Mouse (Mus musculus): ENCODE results near the gene Tef.

Tef gene

DNA sequence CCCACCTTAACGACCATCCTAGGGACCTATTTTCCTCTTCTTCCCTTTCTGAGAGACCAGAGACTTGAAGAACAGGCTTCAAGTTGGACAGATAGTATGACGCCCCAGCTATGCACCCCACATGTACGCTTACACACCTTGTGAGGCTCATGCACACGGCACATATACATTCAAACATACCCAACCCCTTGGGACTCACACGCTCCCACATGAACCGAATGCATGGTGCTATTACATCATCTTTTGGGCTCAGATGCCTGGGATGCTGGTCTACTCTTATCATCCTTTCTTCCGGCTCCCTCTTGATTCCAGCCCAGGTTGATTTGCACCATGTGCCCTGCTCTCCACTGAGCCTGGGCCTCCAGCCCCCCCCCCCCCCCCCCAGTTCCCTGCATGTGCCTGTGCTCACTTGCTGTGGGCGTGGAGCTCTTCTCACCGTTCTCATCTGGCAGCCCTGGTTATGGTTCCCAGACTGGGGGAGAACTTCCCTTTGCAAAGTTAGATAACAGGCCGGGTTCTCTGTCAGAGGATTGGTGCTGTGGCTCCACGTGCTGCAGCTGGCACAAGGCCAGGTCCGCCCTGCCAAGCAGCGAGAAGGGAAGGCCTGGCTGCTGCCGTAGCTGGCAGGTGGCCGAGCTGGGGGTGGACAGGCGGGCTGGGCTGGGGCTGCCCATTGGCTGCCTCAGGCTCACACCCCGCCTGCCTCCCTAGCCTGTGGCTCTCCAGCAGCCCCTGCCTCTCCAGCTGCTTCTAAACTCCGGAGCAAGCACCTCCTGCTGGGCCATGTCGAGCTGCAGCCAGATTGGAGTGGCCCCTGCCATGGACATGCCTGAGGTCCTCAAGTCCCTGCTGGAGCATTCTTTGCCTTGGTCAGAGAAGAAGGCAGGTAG lies at the start of gene Tef:
Tef (plus strand) TSS at position 421 of the 890 bp plus-strand sequence.
- no peaks in the 10 kb centered on the region for H3K9me3 ChIP-seq (ENCODE audit: low read length)
- peaks cover 50% of the 10 kb centered on the region for H3K27me3 ChIP-seq (ENCODE audit: insufficient read depth, low read length)
- peak within 1 kb of the TSS; percentile 66 for H3K4me3 ChIP-seq (replicated peaks; ENCODE audit: low read length)
- TF ChIP-seq POU5F1 (IDR thresholded peaks at IDR 0.05; ENCODE audit: borderline replicate concordance, low read length) (no peak), CTCF (conservative IDR thresholded peaks at IDR 0.05; ENCODE audit: low read length) (no peak), NANOG (IDR thresholded peaks at IDR 0.05; ENCODE audit: borderline replicate concordance, low read length) (no peak)
- H3K36me3 ChIP-seq (ENCODE audit: insufficient read depth, low read length), result no peaks in the 10 kb centered on the region
- peaks cover 14% of the 10 kb centered on the region for H3K4me1 ChIP-seq (replicated peaks; ENCODE audit: low read depth, low read length)

DNA sequence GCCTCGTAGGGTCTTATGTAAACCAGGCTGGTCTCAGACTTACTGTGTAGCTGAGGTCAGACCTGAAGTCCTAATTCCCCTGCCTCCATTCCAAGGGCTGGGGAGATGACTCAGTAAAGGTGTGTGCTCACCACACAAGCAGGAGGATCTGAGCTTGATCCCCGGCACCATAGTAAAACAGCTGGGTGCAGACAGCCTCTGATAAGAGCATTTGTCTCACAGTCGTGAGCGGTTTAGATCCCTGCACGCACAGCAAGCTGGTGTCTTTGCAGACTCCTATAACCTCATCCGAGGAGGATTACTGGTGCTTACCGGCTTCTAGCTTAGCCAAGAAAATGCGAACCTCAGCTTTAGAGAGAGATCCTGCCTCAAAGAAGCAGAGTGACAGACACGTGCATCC lies 48.6 kb upstream of the Tef start:
- H3K4me1 ChIP-seq (replicated peaks; ENCODE audit: low read depth, low read length), result peaks cover 48% of the 10 kb centered on the region
- H3K27me3 ChIP-seq (ENCODE audit: insufficient read depth, low read length), result no peaks in the 10 kb centered on the region
- no peak overlapping the region for H3K4me3 ChIP-seq (replicated peaks; ENCODE audit: low read length)

DNA sequence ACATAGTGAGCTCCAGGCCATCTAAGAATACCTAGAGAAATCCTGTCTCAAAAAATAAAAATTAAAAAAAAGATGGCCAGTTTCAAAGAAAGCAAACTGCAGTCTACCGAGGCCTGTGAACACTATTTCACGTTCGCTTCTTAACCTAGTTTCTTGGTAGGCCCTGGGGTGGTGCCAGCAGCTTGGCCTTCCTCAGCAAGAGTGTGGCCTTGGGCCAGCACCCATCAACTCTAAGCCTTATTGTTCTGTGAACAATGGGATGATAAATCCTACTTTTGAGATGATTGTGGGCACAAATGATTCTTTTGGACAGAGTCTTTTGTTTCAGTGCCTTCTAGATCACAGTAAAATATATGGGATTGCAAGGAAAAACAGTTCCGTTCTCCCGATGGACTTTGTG lies 43.5 kb upstream of the Tef start:
- Histone ChIP-seq H3K36me3 (ENCODE audit: insufficient read depth, low read length) (peaks cover 3% of the 10 kb centered on the region; the same call in 1 of the 2 replicates), H3K4me3 (replicated peaks; ENCODE audit: low read length) (no peak overlapping the region), H3K4me1 (replicated peaks; ENCODE audit: low read depth, low read length) (peaks cover 21% of the 10 kb centered on the region), H3K9me3 (ENCODE audit: low read length) (no peaks in the 10 kb centered on the region), H3K27me3 (ENCODE audit: insufficient read depth, low read length) (no peaks in the 10 kb centered on the region)
- TF ChIP-seq CTCF (conservative IDR thresholded peaks at IDR 0.05; ENCODE audit: low read length) (no peak), POU5F1 (IDR thresholded peaks at IDR 0.05; ENCODE audit: borderline replicate concordance, low read length) (no peak), NANOG (IDR thresholded peaks at IDR 0.05; ENCODE audit: borderline replicate concordance, low read length) (no peak)

More for the DNA sequence above, 48.6 kb upstream of the Tef start:
- Histone ChIP-seq H3K36me3 (ENCODE audit: insufficient read depth, low read length) (no peaks in the 10 kb centered on the region), H3K9me3 (ENCODE audit: low read length) (no peaks in the 10 kb centered on the region)
- TF ChIP-seq CTCF (conservative IDR thresholded peaks at IDR 0.05; ENCODE audit: low read length) (no peak), POU5F1 (IDR thresholded peaks at IDR 0.05; ENCODE audit: borderline replicate concordance, low read length) (no peak)

DNA sequence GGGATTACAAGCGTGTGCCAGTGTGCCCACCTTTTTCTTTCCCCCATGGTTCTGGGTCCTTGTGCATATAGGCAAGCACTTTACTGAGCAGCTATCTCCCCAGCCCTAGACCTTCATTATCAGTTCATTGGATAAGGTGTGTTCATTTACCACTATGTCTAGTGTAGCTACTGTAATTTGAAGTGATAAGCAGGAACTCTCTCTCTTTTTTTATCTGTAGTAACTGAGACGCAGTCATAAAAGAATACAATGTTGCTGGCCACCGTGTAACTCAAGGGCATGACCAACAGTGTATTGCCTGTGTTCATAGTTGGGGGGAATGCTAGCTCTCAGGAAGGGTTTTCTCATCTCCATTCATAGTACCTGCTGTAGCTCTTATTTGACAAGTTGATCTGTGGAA lies 42.7 kb upstream of the Tef start:
- Histone ChIP-seq H3K36me3 (ENCODE audit: insufficient read depth, low read length) (peaks cover 3% of the 10 kb centered on the region; the same call in 1 of the 2 replicates), H3K4me3 (replicated peaks; ENCODE audit: low read length) (no peak overlapping the region), H3K9me3 (ENCODE audit: low read length) (no peaks in the 10 kb centered on the region), H3K4me1 (replicated peaks; ENCODE audit: low read depth, low read length) (peaks cover 29% of the 10 kb centered on the region), H3K27me3 (ENCODE audit: insufficient read depth, low read length) (no peaks in the 10 kb centered on the region)
- no peak for TF ChIP-seq NANOG (IDR thresholded peaks at IDR 0.05; ENCODE audit: borderline replicate concordance, low read length)
- TF ChIP-seq CTCF (conservative IDR thresholded peaks at IDR 0.05; ENCODE audit: low read length), result no peak
- no peak for TF ChIP-seq POU5F1 (IDR thresholded peaks at IDR 0.05; ENCODE audit: borderline replicate concordance, low read length)

DNA sequence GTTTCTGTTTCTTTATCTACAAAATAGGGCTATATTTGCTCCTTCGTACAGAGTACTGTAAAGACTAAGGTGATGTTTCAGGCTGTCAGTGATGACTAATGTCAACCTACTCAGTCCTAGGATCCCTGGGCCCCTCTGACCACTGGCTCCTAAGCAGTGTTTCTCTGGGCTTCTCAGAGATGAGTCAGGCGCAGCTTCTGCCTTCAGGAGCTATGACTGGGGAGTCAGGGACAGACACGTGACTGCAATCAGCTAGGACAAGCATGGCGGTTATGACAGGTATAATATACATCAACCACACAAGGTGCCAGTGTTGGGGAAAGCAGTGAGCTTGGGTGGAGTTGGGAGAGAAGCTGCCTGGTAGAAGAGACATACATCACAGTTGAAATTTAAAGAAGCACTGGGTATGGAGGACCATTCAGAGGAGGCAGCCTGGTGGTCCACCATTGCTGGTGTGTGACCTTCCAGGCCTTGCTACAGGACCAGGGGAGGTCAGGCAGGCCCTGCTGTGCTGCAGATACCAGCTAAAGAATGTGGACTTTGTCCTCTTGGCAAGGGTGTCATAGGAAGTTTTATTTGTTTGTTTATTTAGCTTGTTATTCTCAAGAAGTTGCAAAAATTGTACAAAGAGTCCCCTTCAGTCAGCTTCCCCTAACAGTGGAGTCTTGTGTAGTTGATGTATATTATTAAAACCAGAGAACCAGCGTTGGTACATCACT lies 41.7 kb upstream of the Tef start:
- Histone ChIP-seq H3K27me3 (ENCODE audit: insufficient read depth, low read length) (no peaks in the 10 kb centered on the region), H3K9me3 (ENCODE audit: low read length) (no peaks in the 10 kb centered on the region), H3K4me1 (replicated peaks; ENCODE audit: low read depth, low read length) (peaks cover 26% of the 10 kb centered on the region), H3K4me3 (replicated peaks; ENCODE audit: low read length) (no peak overlapping the region), H3K36me3 (ENCODE audit: insufficient read depth, low read length) (peaks cover 3% of the 10 kb centered on the region; the same call in 1 of the 2 replicates)
- TF ChIP-seq NANOG (IDR thresholded peaks at IDR 0.05; ENCODE audit: borderline replicate concordance, low read length), result no peak
- TF ChIP-seq POU5F1 (IDR thresholded peaks at IDR 0.05; ENCODE audit: borderline replicate concordance, low read length), result no peak
- TF ChIP-seq CTCF (conservative IDR thresholded peaks at IDR 0.05; ENCODE audit: low read length), result no peak

DNA sequence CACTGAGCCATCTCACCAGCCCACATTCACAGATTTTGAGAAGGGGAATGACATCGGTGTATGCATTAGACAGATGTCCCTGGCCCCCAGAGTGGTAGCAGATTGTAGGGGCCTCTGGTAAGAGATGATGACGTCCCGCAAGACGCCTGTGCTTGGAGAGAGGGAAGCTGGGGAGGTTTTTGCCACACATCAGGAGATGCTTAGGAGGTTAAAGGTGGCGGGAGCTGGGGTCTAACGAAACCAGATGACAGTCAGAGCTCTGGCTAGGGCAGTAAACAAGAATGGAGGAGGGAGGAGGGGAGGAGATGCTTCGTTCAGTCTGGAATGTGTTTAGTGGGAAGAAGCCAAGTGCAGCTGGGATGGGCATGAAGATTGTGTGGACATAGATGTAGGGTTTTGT lies 40.8 kb upstream of the Tef start:
- H3K36me3 ChIP-seq (ENCODE audit: insufficient read depth, low read length), result peaks cover 4% of the 10 kb centered on the region
- no peaks in the 10 kb centered on the region for H3K27me3 ChIP-seq (ENCODE audit: insufficient read depth, low read length)
- TF ChIP-seq CTCF (conservative IDR thresholded peaks at IDR 0.05; ENCODE audit: low read length) (no peak), POU5F1 (IDR thresholded peaks at IDR 0.05; ENCODE audit: borderline replicate concordance, low read length) (no peak), NANOG (IDR thresholded peaks at IDR 0.05; ENCODE audit: borderline replicate concordance, low read length) (no peak)
- peaks cover 29% of the 10 kb centered on the region for H3K4me1 ChIP-seq (replicated peaks; ENCODE audit: low read depth, low read length)
- H3K9me3 ChIP-seq (ENCODE audit: low read length), result no peaks in the 10 kb centered on the region
- H3K4me3 ChIP-seq (replicated peaks; ENCODE audit: low read length), result no peak overlapping the region

DNA sequence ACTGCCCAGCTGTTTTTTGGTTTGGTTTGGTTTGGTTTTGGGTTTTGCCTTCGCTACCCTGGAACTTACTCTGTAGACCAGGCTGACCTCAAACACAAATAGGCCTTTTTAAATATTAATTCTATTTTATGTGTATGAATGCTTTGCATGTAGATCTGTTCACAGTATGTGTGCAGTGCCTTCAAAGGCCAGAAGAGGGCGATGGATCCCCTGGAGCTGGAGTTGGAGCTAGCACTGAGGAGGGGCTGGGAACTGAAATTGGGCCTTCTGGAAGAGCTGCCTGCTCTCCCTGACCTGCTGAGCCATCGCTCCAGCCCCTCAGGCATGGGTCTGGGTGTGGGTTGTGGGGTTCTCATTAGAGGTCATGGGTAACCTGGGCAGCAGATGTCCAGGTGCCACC lies 40.3 kb upstream of the Tef start:
- peaks cover 7% of the 10 kb centered on the region for H3K36me3 ChIP-seq (ENCODE audit: insufficient read depth, low read length)
- no peak overlapping the region for H3K4me3 ChIP-seq (replicated peaks; ENCODE audit: low read length)
- TF ChIP-seq NANOG (IDR thresholded peaks at IDR 0.05; ENCODE audit: borderline replicate concordance, low read length), result no peak
- peak; percentile 53 for TF ChIP-seq CTCF (conservative IDR thresholded peaks at IDR 0.05; ENCODE audit: low read length)
- no peak for TF ChIP-seq POU5F1 (IDR thresholded peaks at IDR 0.05; ENCODE audit: borderline replicate concordance, low read length)
- H3K9me3 ChIP-seq (ENCODE audit: low read length), result no peaks in the 10 kb centered on the region
- H3K27me3 ChIP-seq (ENCODE audit: insufficient read depth, low read length), result no peaks in the 10 kb centered on the region
- H3K4me1 ChIP-seq (replicated peaks; ENCODE audit: low read depth, low read length), result peaks cover 28% of the 10 kb centered on the region

DNA sequence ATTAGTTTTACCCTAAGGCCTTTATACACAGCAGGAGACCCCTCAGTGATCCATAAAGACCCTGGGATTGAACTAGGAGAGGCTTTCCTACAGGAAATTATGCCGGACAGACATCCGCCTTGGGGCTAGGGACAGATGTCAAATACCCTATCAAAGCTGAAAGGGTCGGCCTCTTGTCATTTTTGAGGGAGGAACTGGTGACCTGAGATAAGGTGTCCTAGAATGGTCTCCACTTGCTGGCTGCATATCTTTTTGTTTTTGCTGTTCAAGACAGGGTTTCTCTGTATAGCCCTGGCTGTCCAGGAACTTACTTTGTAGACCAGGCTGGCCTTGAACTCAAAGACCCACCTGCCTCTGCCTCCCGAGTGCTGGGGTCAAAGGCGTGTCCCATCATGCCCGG lies 37.6 kb upstream of the Tef start:
- TF ChIP-seq POU5F1 (IDR thresholded peaks at IDR 0.05; ENCODE audit: borderline replicate concordance, low read length) (no peak), CTCF (conservative IDR thresholded peaks at IDR 0.05; ENCODE audit: low read length) (no peak), NANOG (IDR thresholded peaks at IDR 0.05; ENCODE audit: borderline replicate concordance, low read length) (no peak)
- Histone ChIP-seq H3K9me3 (ENCODE audit: low read length) (no peaks in the 10 kb centered on the region), H3K4me3 (replicated peaks; ENCODE audit: low read length) (no peak overlapping the region), H3K27me3 (ENCODE audit: insufficient read depth, low read length) (no peaks in the 10 kb centered on the region), H3K4me1 (replicated peaks; ENCODE audit: low read depth, low read length) (peaks cover 38% of the 10 kb centered on the region), H3K36me3 (ENCODE audit: insufficient read depth, low read length) (peaks cover 11% of the 10 kb centered on the region)
